Mouse (Mus musculus) embryonic fibroblast, embryonic 13.5 days (primary cell): ENCODE results near the gene Arid3c. TPM values are rescaled to one million over a fixed set of nuclear protein-coding genes. Genes with fewer than 3 reads are reported as not detected.

Experiments used
- H3K27ac ChIP-seq: 2 replicates; pipeline ENCODE4 v1.5.1; 2012; ENCODE audit warnings: low read length, control low read depth, inconsistent platforms; ENCODE audit not compliant: insufficient read depth
- H3K4me1 ChIP-seq: 2 replicates; pipeline ENCODE4 v1.6.1; 2011; ENCODE audit warnings: low read length; ENCODE audit not compliant: control insufficient read depth, insufficient read depth
- H3K4me3 ChIP-seq: 2 replicates; pipeline ENCODE4 v1.5.1; 2011; ENCODE audit warnings: mild to moderate bottlenecking, control low read depth, low read length; ENCODE audit not compliant: insufficient read depth
- CTCF ChIP-seq: IDR thresholded peaks from 2 replicates; pipeline ENCODE4 v1.5.1; 2011; ENCODE audit warnings: mild to moderate bottlenecking, control low read depth, low read length, moderate library complexity, borderline replicate concordance; ENCODE audit not compliant: insufficient read depth
- POLR2A ChIP-seq: IDR thresholded peaks from 2 replicates; pipeline ENCODE4 v1.6.1; 2011; ENCODE audit warnings: low read depth, mild to moderate bottlenecking, control low read depth, low read length, moderate library complexity
- polyA plus RNA-seq: library from polyadenylated mRNA; stranded (reverse); fragments of >200 nt; gene quantifications from 2 replicates; pipeline ENCODE4 v1.2.4, GENCODE M21; 2011; ENCODE audit warnings: low read depth; ENCODE audit not compliant: missing spikeins, insufficient read length

Arid3c gene
- polyA plus RNA-seq, 1 experiment: not detected

DNA sequence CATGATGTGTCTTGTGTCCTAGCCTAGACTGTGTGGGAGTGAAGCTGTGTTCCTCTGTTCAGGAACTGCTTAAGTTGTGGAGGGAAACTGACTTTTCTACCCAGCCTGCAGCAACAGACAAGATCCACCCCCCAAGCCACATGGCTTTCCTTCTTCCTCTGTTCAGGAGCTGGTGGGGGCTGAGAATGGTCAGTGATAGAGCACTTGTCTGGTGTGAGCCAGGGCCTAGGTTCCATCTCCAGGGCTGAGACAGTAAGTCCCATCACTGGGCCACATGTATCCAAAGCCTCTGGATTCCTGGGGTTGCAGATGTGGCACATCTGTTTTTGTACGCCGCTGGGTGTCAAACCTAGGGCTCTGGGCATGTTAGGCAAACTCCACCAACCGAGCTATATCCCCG is 30.0 kb upstream of the Arid3c start:
- Histone ChIP-seq H3K4me3 (peak overlapping the region; percentile 75), H3K27ac (peak overlapping the region; percentile 79), H3K4me1 (0 out of 2 replicates have a peak, but pooled peaks cover 2% of the 10 kb centered on the region)
- TF ChIP-seq CTCF (no peak), POLR2A (no peak; the same call in 1 of the 2 replicates)

DNA sequence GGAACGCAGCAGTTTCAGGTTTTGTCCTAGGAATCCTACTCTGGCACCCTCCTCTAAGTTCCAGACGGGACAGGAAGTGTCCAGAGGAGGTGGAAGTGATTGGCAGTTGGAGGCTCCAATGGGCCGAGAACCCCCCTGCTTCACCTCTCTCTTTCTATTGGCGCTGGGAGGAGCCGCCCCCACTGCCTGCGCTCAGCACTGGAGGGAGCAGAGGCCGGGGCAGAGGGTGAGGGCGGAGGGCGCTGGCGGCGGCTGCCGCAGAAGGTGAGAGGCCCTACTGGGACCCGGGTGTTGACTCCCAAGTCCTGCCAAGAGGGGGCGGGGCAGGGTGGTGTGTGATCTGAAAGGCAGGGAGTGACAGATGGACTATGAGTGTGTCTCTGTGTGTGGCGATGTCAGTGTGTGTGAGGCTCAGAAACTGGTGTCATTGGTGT is 29.4 kb upstream of the Arid3c start:
- Histone ChIP-seq H3K4me1 (0 out of 2 replicates have a peak, but pooled peaks cover 2% of the 10 kb centered on the region), H3K4me3 (peak overlapping the region; percentile 75), H3K27ac (peak overlapping the region; percentile 79)
- TF ChIP-seq CTCF: no peak
- TF ChIP-seq POLR2A: peak; percentile 71

DNA sequence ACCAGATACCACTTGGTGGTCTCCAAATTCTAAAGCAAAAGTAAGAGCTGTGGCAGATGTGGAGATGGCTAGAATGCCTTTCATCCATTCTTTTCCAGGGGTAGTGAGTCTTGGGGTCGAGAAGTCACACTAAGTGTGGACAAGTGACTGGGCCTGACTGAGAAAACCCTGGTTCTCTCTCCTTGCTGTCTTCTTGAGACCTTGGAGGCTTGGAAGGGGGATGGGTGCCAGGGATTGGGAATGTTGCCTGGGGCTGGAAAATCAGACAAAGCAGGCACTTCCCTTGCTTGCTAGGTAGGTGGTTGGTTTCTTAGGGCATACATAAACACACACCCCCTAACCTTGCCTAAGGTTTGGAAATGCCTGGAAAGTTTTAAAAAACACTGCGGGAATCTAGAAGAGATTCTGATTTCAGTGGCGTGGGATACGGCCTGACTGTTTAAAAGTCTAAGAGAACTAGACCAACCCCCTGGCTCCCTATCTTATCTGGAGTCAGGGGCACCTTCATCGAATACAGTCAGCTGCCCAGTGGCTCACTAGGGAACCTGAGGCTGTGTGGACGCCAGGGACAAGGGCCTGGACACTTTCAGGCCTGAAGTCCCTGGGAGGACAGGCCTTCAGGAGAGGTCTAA is 28.8 kb upstream of the Arid3c start:
- H3K4me3 ChIP-seq: peak overlapping the region; percentile 6; the same call in 1 of the 2 replicates
- H3K27ac ChIP-seq: peak overlapping the region; percentile 71
- H3K4me1 ChIP-seq: 0 out of 2 replicates have a peak, but pooled peaks cover 2% of the 10 kb centered on the region
- TF ChIP-seq POLR2A: no peak
- no peak for TF ChIP-seq CTCF

DNA sequence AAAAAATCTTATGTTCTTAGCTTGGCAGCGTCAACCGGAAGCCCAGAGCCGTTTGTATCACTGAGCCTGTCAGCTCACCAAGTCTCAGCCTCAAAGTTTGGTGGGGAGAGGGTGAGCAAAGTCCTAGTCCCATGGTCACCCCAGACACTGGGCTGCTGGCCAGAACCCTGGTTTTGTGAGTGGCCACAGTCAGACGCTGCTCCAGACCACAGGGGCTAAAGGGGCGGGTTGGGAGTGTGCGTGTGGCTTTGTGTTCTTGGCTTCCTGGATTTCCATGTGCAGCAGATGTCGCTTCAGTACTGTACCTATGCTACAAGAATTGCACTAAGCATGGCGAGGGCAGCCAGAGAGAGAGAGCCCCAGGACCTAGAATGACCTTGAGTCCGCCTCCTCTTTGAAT is 28.3 kb upstream of the Arid3c start:
- Histone ChIP-seq H3K4me3 (no peak overlapping the region), H3K27ac (no peak overlapping the region), H3K4me1 (0 out of 2 replicates have a peak, but pooled peaks cover 2% of the 10 kb centered on the region)
- TF ChIP-seq POLR2A: no peak
- no peak for TF ChIP-seq CTCF

DNA sequence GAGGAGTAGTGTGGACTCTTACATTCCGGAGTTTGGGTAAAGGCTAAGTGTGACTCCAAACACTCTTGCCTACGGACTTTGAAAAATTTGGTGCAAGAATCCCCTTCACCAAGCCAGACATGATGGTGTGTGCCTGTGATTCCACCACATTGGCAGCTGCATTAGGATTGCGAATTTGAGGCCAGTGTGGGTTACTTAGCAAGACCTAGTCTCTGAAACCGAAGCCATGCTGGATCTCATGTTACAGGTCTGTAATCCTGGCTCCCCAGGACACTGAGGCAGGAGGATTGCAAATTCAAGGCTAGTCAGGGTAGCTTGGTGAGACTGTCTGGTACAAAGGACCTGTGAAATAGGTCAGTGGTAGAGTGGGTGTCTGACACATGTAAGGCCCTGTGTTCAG is 27.8 kb upstream of the Arid3c start:
- Histone ChIP-seq H3K4me3 (no peak overlapping the region), H3K4me1 (0 out of 2 replicates have a peak, but pooled peaks cover 2% of the 10 kb centered on the region), H3K27ac (no peak overlapping the region)
- TF ChIP-seq CTCF (no peak), POLR2A (no peak)

DNA sequence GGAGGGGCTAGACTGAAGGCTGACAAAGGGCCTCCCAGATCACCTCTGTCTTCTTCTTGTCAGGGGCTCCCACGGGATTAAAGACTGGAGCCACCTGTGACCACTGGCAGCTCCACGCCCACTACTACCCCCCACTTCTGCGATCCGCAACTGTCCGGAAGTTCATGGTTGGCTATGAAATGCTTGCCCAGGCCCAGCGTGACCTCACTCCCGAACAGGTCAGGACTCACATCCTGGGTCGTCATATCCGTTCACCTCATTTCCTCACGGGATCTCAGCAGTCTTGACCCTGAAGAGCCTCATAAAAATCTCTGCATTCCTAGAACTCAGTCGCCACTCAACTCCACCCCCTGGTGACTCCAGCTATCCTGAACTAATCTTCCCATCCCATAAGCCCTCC is 27.1 kb upstream of the Arid3c start:
- Histone ChIP-seq H3K4me1 (0 out of 2 replicates have a peak, but pooled peaks cover 2% of the 10 kb centered on the region), H3K4me3 (no peak overlapping the region), H3K27ac (no peak overlapping the region)
- TF ChIP-seq POLR2A: no peak
- no peak for TF ChIP-seq CTCF

DNA sequence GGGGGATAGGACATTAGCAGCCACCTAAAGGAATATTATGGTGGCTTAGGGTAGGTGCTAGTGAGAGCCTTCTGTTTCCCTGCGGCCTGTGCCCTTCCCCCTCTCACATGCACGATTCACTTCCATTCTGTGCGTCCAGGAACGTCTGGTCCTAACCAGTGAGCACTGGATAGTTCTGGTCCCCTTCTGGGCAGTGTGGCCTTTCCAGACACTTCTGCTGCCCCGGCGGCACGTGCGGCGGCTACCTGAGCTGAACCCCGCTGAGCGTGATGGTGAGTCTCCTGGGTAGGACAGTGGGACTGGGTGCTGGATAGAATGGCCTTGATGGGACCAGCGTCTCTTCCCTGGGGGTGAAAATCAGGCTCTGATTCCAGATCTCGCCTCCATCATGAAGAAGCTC is 26.4 kb upstream of the Arid3c start:
- TF ChIP-seq POLR2A (no peak), CTCF (no peak)
- H3K27ac ChIP-seq: no peak overlapping the region
- H3K4me1 ChIP-seq: no peaks in the 10 kb centered on the region
- no peak overlapping the region for H3K4me3 ChIP-seq

DNA sequence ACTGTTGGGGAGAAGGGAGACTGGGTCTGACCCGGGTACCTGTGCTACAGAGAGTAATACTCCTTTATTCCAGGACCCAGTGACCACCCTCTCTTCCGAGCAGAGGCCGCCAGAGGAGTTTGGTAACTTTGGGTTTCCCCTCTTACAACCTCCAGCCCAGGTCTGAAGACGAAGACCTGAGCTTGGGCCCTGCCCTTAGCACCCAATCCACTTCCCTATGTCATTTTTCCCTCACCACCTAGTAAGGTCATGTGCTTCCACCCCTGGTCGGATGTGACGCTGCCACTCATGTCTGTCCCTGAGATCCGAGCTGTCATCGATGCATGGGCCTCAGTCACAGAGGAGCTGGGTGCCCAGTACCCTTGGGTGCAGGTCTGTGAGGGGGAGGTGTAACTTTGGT is 25.5 kb upstream of the Arid3c start:
- Histone ChIP-seq H3K4me1 (no peaks in the 10 kb centered on the region), H3K27ac (no peak overlapping the region), H3K4me3 (peak overlapping the region; percentile 13; the same call in 1 of the 2 replicates)
- TF ChIP-seq POLR2A (no peak), CTCF (no peak)

DNA sequence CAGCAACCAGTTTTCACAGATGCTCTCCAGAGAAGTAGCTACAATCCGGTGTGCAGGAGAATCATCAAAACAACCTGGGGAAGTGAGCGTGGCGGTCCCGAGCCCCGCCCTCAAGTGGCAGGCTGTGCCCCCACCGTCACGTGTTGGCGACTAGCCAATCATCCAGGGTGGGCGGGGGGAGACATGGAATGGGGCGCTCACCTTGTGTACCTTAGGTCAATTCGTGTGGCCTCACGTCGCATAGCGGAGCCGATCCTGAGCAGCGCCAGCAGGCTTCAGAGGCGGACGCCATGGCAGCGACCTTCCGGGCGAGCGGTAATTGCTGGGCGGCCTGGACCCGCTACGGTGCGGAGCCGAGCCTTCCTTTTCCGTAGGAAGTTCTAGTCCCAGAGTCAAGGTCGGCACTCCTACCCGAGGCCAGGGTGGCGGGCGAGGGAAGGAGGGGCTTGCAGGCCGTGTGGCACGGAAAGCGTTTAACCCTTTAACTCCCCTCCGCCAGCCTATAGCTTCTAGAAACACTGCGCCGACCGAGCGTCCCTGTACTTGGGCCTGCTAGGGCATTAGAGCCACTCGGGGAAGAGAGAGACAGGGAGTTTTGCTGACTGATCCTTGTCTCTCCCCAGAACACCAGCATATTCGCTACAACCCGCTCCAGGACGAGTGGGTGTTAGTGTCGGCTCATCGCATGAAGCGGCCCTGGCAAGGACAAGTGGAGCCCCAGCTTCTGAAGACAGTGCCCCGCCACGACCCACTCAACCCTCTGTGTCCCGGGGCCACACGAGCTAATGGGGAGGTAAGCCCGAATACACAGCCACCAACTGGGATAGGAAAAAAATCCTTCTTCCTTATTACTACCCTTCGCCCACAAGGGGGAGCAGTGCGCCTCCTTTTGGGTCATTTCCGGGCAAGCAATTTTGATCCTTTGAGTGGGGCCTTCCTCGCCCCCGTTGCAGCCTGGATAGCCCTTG is 24.7 kb upstream of the Arid3c start, which contains the start of gene Sigmar1:
TSS of gene Sigmar1 (minus strand) at position 820 of the 968 bp plus-strand sequence.
- H3K4me3 ChIP-seq: peak within 1 kb of the TSS; percentile 66
- no peaks in the 10 kb centered on the region for H3K4me1 ChIP-seq
- H3K27ac ChIP-seq: peak within 1 kb of the TSS; percentile 47
- TF ChIP-seq CTCF (peak; percentile 23; the same call in 1 of the 2 replicates), POLR2A (peak; percentile 65)
